Mouse (Mus musculus) kidney, postnatal 0 days (tissue): ENCODE results near the gene Prph2. TPM values are rescaled to one million over a fixed set of nuclear protein-coding genes. Genes with fewer than 3 reads are reported as not detected.

Experiments
- ATAC-seq: fragments of 200-750 bp; cut with Nextera tagmentation; replicated peaks from 2 replicates; pipeline ENCODE4 v1.8.0; 2017; ENCODE audit warnings: low read depth, moderate number of reproducible peaks, moderate TSS enrichment, moderate library complexity; ENCODE audit not compliant: low FRiP score
- DNase-seq: peaks from one replicate; pipeline ENCODE4 v3.0.0-alpha.2; 2016; ENCODE audit warnings: low spot score
- H3K27ac ChIP-seq: fragments of 300-500 bp; sonication (generic); 2 replicates; pipeline ENCODE4 v1.5.1; 2014; ENCODE audit warnings: mild to moderate bottlenecking
- H3K27me3 ChIP-seq: fragments of 300-500 bp; sonication (generic); 2 replicates; pipeline ENCODE4 v1.6.1; 2014; ENCODE audit warnings: low read length, mixed read lengths; ENCODE audit not compliant: insufficient read depth
- H3K36me3 ChIP-seq: fragments of 300-500 bp; sonication (generic); 2 replicates; pipeline ENCODE4 v1.6.1; 2014; ENCODE audit warnings: low read length, mixed read lengths; ENCODE audit not compliant: insufficient read depth
- H3K4me1 ChIP-seq: fragments of 300-500 bp; sonication (generic); replicated peaks from 2 replicates; pipeline ENCODE4 v1.6.1; 2014; ENCODE audit warnings: antibody characterized with exemption, low read length, mixed read lengths; ENCODE audit not compliant: insufficient read depth
- H3K4me2 ChIP-seq: fragments of 300-500 bp; sonication (generic); 2 replicates; pipeline ENCODE4 v1.6.1; 2014; ENCODE audit warnings: mild to moderate bottlenecking, low read length, moderate library complexity, mixed read lengths
- H3K4me3 ChIP-seq: fragments of 300-500 bp; sonication (generic); replicated peaks from 2 replicates; pipeline ENCODE4 v1.5.1; 2014; ENCODE audit warnings: low read depth, low read length
- H3K9ac ChIP-seq: fragments of 300-500 bp; sonication (generic); 2 replicates; pipeline ENCODE4 v1.6.1; 2014; ENCODE audit warnings: low read depth, low read length
- H3K9me3 ChIP-seq: fragments of 300-500 bp; sonication (generic); replicated peaks from 2 replicates; pipeline ENCODE4 v1.6.1; 2016; ENCODE audit warnings: low read length, inconsistent platforms, mixed read lengths
- CTCF ChIP-seq: IDR thresholded peaks from 2 replicates; pipeline ENCODE4 v1.5.1; 2016; ENCODE audit warnings: antibody characterized with exemption, low read depth, mild to moderate bottlenecking, moderate library complexity
- WGBS: fragments of 180-500 bp; shearing (Covaris S2); extraction: QIAGEN DNeasy Blood & Tissue Kit; methylation state at CpG from one replicate; pipeline ENCODE4 v1.1.7; 2014; 5-methylcytosine and 5-hydroxymethylcytosine counted together
- polyA plus RNA-seq: library from polyadenylated mRNA; unstranded; fragments of >200 nt; fragmentation: Nextera tagmentation; extraction: Ambion mirVana; gene quantifications from 2 replicates; pipeline ENCODE4 v1.2.1, GENCODE M21; 2015

Gene Prph2
- polyA plus RNA-seq, 1 experiment from 2014 or later, result 0.16 TPM

DNA sequence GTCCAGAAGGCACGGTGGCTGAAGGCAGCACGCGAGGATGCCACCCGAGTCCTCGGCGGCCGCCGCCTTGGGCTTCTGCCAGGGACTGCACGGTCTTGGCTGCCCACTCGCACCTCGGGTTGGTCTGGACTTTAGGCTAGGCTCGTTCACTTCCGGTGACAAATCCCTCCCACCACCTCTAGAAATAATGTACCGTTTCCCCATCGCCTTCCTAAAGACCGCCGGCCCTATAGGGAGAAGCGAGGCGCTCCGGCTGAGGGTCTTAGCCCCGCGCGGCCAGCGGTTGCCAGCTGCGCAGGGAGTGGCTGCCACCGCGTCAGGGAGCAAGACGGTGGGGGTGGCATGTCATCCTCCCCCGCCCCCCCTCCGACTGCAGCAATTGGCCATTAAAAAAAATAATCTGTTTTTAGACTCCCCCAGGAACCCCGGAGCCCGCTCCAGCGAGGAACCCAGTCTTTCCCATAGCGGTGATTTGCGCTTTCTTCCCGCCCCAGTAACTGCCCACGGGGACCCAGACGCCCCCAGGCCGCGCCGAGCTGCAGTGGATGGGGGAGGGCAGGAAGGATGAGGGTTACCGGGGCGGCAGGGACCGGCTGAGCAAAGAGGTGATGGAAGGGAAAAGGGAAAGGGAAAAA is 20.7 kb upstream of the Prph2 start:
- no peaks in the 10 kb centered on the region for H3K9me3 ChIP-seq
- TF ChIP-seq CTCF, result no peak
- H3K4me3 ChIP-seq, result peak overlapping the region; percentile 90
- H3K36me3 ChIP-seq, result no peaks in the 10 kb centered on the region
- peak overlapping the region; percentile 94 for H3K27ac ChIP-seq
- peak overlapping the region; percentile 87 for H3K4me2 ChIP-seq
- DNase-seq (peak; percentile 86), ATAC-seq (peak; percentile 56)
- H3K4me1 ChIP-seq, result peaks cover 23% of the 10 kb centered on the region; the same call in 1 of the 2 replicates
- H3K9ac ChIP-seq, result peak overlapping the region; percentile 73
- no peaks in the 10 kb centered on the region for H3K27me3 ChIP-seq
- under 1% methylated on average over 44 of the region's 44 CpGs for WGBS

DNA sequence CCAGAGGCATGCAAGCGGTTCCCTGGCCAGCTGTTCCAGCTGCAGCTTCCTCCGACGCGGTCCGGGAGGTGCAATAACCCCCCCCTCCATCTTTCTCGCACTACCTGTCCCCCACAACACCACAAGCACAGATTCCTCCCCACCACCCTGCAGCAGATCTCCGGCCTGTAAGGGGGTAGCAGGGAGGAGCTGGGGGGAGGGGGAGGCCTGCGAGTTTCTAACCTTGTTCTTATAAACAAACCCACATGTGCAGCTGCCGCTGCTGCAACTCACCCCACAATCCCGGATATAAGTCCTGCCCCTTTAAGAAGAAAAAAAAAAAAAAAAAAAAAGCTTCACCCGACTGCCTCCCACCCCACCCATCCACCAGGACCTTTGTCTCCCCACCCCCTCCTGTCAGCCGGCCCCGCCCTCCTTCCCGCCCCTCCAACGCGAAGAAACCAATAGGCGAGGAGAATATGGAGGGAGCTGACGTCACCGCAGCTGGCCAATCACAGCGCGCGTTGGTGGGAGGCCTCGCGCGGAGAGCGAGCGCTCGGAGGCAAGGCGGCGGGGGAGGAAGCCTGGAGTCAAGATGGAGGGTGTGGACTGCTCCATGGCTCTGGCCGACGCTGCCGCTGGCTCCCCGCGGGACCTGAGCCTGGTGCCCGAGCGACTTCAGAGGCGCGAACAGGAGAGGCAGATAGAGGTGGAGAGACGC is 20.0 kb upstream of the Prph2 start, which contains the start of gene Tbcc:
Gene Tbcc, plus strand, starts transcription at position 569 of the 700 bp plus-strand sequence.
- no peak for TF ChIP-seq CTCF
- Histone ChIP-seq H3K36me3 (no peaks in the 10 kb centered on the region), H3K27me3 (no peaks in the 10 kb centered on the region), H3K27ac (peak within 1 kb of the TSS; percentile 94), H3K9ac (peak within 1 kb of the TSS; percentile 91), H3K4me2 (peak within 1 kb of the TSS; percentile 94), H3K4me1 (peaks cover 23% of the 10 kb centered on the region; the same call in 1 of the 2 replicates), H3K4me3 (peak within 1 kb of the TSS; percentile 90), H3K9me3 (no peaks in the 10 kb centered on the region)
- ATAC-seq (peak; percentile 85), DNase-seq (peak; percentile 98)
- under 1% methylated on average over 40 of the region's 40 CpGs for WGBS

- WGBS, result 1% methylated on average over 64 of the region's 64 CpGs
- Histone ChIP-seq H3K4me3 (peak overlapping the region; percentile 90), H3K4me2 (peak overlapping the region; percentile 94), H3K27ac (peak overlapping the region; percentile 85), H3K36me3 (no peaks in the 10 kb centered on the region), H3K4me1 (peaks cover 19% of the 10 kb centered on the region; the same call in 1 of the 2 replicates), H3K9me3 (no peaks in the 10 kb centered on the region), H3K27me3 (no peaks in the 10 kb centered on the region), H3K9ac (peak overlapping the region; percentile 91)
- TF ChIP-seq CTCF, result no peak; the same call in 1 of the 2 replicates
- peak; percentile 15 for ATAC-seq
- DNase-seq, result peak; percentile 40
Observed at GRCm38 (mm10) chr17:46890843-46891594, 19.2 kb upstream of the Prph2 start.

DNA sequence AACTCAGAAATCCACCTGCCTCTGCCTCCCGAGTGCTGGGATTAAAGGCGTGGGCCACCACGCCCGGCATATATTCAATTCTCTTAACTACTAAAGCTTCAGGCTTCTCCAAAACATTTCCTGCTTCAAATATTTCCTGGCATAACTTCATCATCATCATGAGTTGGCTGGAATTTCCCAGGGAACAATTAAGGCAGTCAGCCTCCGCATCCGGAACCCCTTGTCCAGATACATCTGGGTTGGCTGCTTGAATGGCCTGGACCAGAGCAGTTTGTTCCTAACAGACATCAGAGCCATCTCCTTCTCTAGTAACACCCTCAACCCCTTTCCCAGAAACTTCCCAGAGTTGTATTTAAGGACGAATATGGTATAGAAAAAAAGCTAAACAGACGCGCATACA is 14.8 kb upstream of the Prph2 start:
- Histone ChIP-seq H3K27me3 (no peaks in the 10 kb centered on the region), H3K9me3 (no peaks in the 10 kb centered on the region; the same call in 1 of the 2 replicates), H3K4me1 (peaks cover 23% of the 10 kb centered on the region), H3K4me3 (no peak overlapping the region), H3K9ac (no peak overlapping the region), H3K36me3 (no peaks in the 10 kb centered on the region), H3K27ac (no peak overlapping the region), H3K4me2 (no peak overlapping the region)
- DNase-seq (no peak), ATAC-seq (no peak)
- WGBS, result 86% methylated on average over 9 of the region's 9 CpGs
- TF ChIP-seq CTCF, result no peak

GRCm38 (mm10) chr17:46897221-46897950 is 12.9 kb upstream of the Prph2 start:
- Histone ChIP-seq H3K4me1 (peaks cover 14% of the 10 kb centered on the region), H3K9ac (0 out of 2 replicates have a peak overlapping the region, but pooled peaks have one; percentile 18), H3K9me3 (no peaks in the 10 kb centered on the region; the same call in 1 of the 2 replicates), H3K27me3 (no peaks in the 10 kb centered on the region), H3K4me2 (peak overlapping the region; percentile 39), H3K4me3 (no peak overlapping the region), H3K36me3 (no peaks in the 10 kb centered on the region), H3K27ac (peak overlapping the region; percentile 65)
- 10% methylated on average over 13 of the region's 13 CpGs for WGBS
- DNase-seq (peak; percentile 95), ATAC-seq (peak; percentile 87)
- TF ChIP-seq CTCF, result no peak
